Mouse (Mus musculus) G1E (cell line): ENCODE results near the gene Gm13420.

Experiments
- CTCF ChIP-seq: IDR thresholded peaks from 2 replicates; pipeline ENCODE4 v1.5.1; 2012; ENCODE audit warnings: low read depth, low read length, inconsistent platforms, mixed read lengths
- GATA2 ChIP-seq: IDR thresholded peaks from 2 replicates; pipeline ENCODE4 v1.6.1; 2012; ENCODE audit warnings: low read depth, low read length, inconsistent platforms, borderline replicate concordance
- TAL1 ChIP-seq: conservative IDR thresholded peaks from 2 replicates; pipeline ENCODE4 v1.6.1; 2012; ENCODE audit warnings: low read depth, low read length, inconsistent platforms, mixed read lengths

GRCm38 (mm10) chr2:29706726-29707620 is 44.5 kb downstream of the Gm13420 start:
- TF ChIP-seq CTCF = no peak
- TF ChIP-seq GATA2 = no peak
- no peak for TF ChIP-seq TAL1
